Mouse (Mus musculus) myocyte (in vitro differentiated cells): ENCODE measurements around the gene Ccdc33. TPM values are rescaled to one million over a fixed set of nuclear protein-coding genes. Genes with fewer than 3 reads are reported as not detected.

Source experiments
- H3K27me3 ChIP-seq: one replicate; pipeline ENCODE4 v1.6.1; 2011; ENCODE audit not compliant: control insufficient read depth, insufficient read depth, insufficient read length
- H3K36me3 ChIP-seq: one replicate; pipeline ENCODE4 v1.6.1; 2011; ENCODE audit not compliant: control insufficient read depth, insufficient read depth
- H3K4me2 ChIP-seq: one replicate; pipeline ENCODE4 v1.6.1; 2011; ENCODE audit warnings: low read depth, control low read depth
- H3K4me3 ChIP-seq: one replicate; pipeline ENCODE4 v1.5.1; 2011; ENCODE audit warnings: mild to moderate bottlenecking, control low read depth, moderate library complexity
- H3K79me2 ChIP-seq: one replicate; pipeline ENCODE4 v1.6.1; 2011; ENCODE audit not compliant: control insufficient read depth, insufficient read depth
- H3ac ChIP-seq: one replicate; pipeline ENCODE4 v1.6.1; 2011; ENCODE audit not compliant: control insufficient read depth, insufficient read length
- CEBPB ChIP-seq: IDR thresholded peaks from 2 replicates; pipeline ENCODE4 v1.6.1; 2011; ENCODE audit warnings: mild to moderate bottlenecking, moderate library complexity; ENCODE audit not compliant: poor library complexity, insufficient read depth, severe bottlenecking
- E2F4 ChIP-seq: IDR thresholded peaks from one replicate; pipeline ENCODE4 v1.6.1; 2011; ENCODE audit warnings: mild to moderate bottlenecking, control low read depth, moderate library complexity; ENCODE audit not compliant: insufficient read depth
- MAX ChIP-seq: IDR thresholded peaks from one replicate; pipeline ENCODE4 v1.6.1; 2011; ENCODE audit warnings: low read depth, mild to moderate bottlenecking, control low read depth
- MYOD1 ChIP-seq, 3 experiments: IDR thresholded peaks; one replicate each; pipeline ENCODE4 v1.6.1; 2011; ENCODE audit warnings: control low read depth in 2 of 3, low read depth in 2 of 3, mild to moderate bottlenecking in 2 of 3, moderate library complexity in 1 of 3; ENCODE audit not compliant: insufficient read length in 2 of 3, control insufficient read depth in 1 of 3
- MYOG ChIP-seq, 3 experiments: IDR thresholded peaks; one replicate each; pipeline ENCODE4 v1.6.1; 2011; ENCODE audit warnings: control low read depth in 2 of 3, low read depth in 2 of 3, mild to moderate bottlenecking in 2 of 3; ENCODE audit not compliant: insufficient read length in 2 of 3, control insufficient read depth in 1 of 3, insufficient read depth in 1 of 3
- POLR2A ChIP-seq: IDR thresholded peaks from one replicate; pipeline ENCODE4 v1.6.1; 2011; ENCODE audit warnings: low read depth, mild to moderate bottlenecking, control low read depth, moderate library complexity; ENCODE audit not compliant: insufficient read length
- POLR2AphosphoS2 ChIP-seq: IDR thresholded peaks from one replicate; pipeline ENCODE4 v1.6.1; 2011; ENCODE audit warnings: low read depth, control low read depth; ENCODE audit not compliant: insufficient read length
- REST ChIP-seq: IDR thresholded peaks from one replicate; pipeline ENCODE4 v1.6.1; 2011; ENCODE audit warnings: mild to moderate bottlenecking, control low read depth, moderate library complexity; ENCODE audit not compliant: insufficient read depth, insufficient read length
- SRF ChIP-seq: IDR thresholded peaks from one replicate; pipeline ENCODE4 v1.6.1; 2011; ENCODE audit warnings: low read depth; ENCODE audit not compliant: control insufficient read depth, insufficient read length
- TCF12 ChIP-seq: IDR thresholded peaks from one replicate; pipeline ENCODE4 v1.6.1; 2011; ENCODE audit warnings: mild to moderate bottlenecking, control low read depth; ENCODE audit not compliant: poor library complexity, insufficient read depth, severe bottlenecking
- TCF3 ChIP-seq: IDR thresholded peaks from one replicate; pipeline ENCODE4 v1.6.1; 2011; ENCODE audit warnings: low read depth, control low read depth; ENCODE audit not compliant: insufficient read length
- USF1 ChIP-seq: IDR thresholded peaks from one replicate; pipeline ENCODE4 v1.6.1; 2011; ENCODE audit warnings: low read depth, mild to moderate bottlenecking, control low read depth, moderate library complexity
- polyA plus RNA-seq: library from polyadenylated mRNA; unstranded; fragments of >200 nt; fragmentation: generic; extraction: Trizol; gene quantifications from one replicate; pipeline ENCODE4 v1.2.1, GENCODE M21; 2012; ENCODE audit warnings: missing spikeins

Gene Ccdc33
- polyA plus RNA-seq, 1 experiment: not detected

GRCm38 (mm10) chr9:58143419-58143818 lies 24.8 kb upstream of the Ccdc33 start:
- H3K4me3 ChIP-seq: no peak overlapping the region
- H3K4me2 ChIP-seq: peak overlapping the region; percentile 61
- peak in 1 of 3 experiments; percentile 31 for TF ChIP-seq MYOG (IDR thresholded peaks at IDR 0.05; ENCODE audit: control insufficient read depth in 1 of 3, insufficient read depth in 1 of 3, insufficient read length in 2 of 3, low read depth in 2 of 3)
- peak; percentile 80 to 96 (median 95) for TF ChIP-seq MYOD1 (IDR thresholded peaks at IDR 0.05; ENCODE audit: control insufficient read depth in 1 of 3, insufficient read length in 2 of 3, low read depth in 2 of 3)
- TF ChIP-seq E2F4: no peak
- no peak for TF ChIP-seq MAX
- no peak for TF ChIP-seq TCF3
- H3K36me3 ChIP-seq: no peaks in the 10 kb centered on the region
- no peaks in the 10 kb centered on the region for H3K79me2 ChIP-seq
- H3K27me3 ChIP-seq: no peaks in the 10 kb centered on the region
- H3ac ChIP-seq: no peak overlapping the region

- Histone ChIP-seq H3K4me2 (peak overlapping the region; percentile 18), H3K4me3 (no peak overlapping the region), H3K79me2 (no peaks in the 10 kb centered on the region), H3K27me3 (no peaks in the 10 kb centered on the region), H3ac (no peak overlapping the region), H3K36me3 (no peaks in the 10 kb centered on the region)
- TF ChIP-seq MYOG (IDR thresholded peaks at IDR 0.05; ENCODE audit: control insufficient read depth in 1 of 3, insufficient read depth in 1 of 3, insufficient read length in 2 of 3, low read depth in 2 of 3) (no peak), E2F4 (no peak), SRF (no peak), USF1 (no peak), TCF3 (no peak)
Measured at GRCm38 (mm10) chr9:58139947-58140346, 21.3 kb upstream of the Ccdc33 start.

- no peak for TF ChIP-seq POLR2AphosphoS2
- TF ChIP-seq TCF3: no peak
- TF ChIP-seq E2F4: no peak
- TF ChIP-seq POLR2A: no peak
- no peak for TF ChIP-seq USF1
- no peak for TF ChIP-seq SRF
- no peak for TF ChIP-seq MAX
- TF ChIP-seq MYOD1 (IDR thresholded peaks at IDR 0.05; ENCODE audit: control insufficient read depth in 1 of 3, insufficient read length in 2 of 3, low read depth in 2 of 3): no peak
- no peak for TF ChIP-seq REST
- TF ChIP-seq CEBPB: no peak
- no peak for TF ChIP-seq MYOG (IDR thresholded peaks at IDR 0.05; ENCODE audit: control insufficient read depth in 1 of 3, insufficient read depth in 1 of 3, insufficient read length in 2 of 3, low read depth in 2 of 3)
- TF ChIP-seq TCF12: no peak
- Histone ChIP-seq H3K4me2 (no peak overlapping the region), H3K27me3 (no peaks in the 10 kb centered on the region)
Measured at GRCm38 (mm10) chr9:58135921-58136321, 17.3 kb upstream of the Ccdc33 start.

GRCm38 (mm10) chr9:58134906-58135305 lies 16.3 kb upstream of the Ccdc33 start:
- Histone ChIP-seq H3K4me3 (no peak overlapping the region), H3K79me2 (no peaks in the 10 kb centered on the region), H3ac (no peak overlapping the region), H3K27me3 (no peaks in the 10 kb centered on the region), H3K4me2 (no peak overlapping the region), H3K36me3 (no peaks in the 10 kb centered on the region)
- TF ChIP-seq USF1 (no peak), MYOD1 (IDR thresholded peaks at IDR 0.05; ENCODE audit: control insufficient read depth in 1 of 3, insufficient read length in 2 of 3, low read depth in 2 of 3) (peak in 2 of 3 experiments; percentile 26 to 47)

More at GRCm38 (mm10) chr9:58135921-58136321, 17.3 kb upstream of the Ccdc33 start:
- no peak overlapping the region for H3ac ChIP-seq
- H3K79me2 ChIP-seq: no peaks in the 10 kb centered on the region
- H3K36me3 ChIP-seq: no peaks in the 10 kb centered on the region
- H3K4me3 ChIP-seq: no peak overlapping the region

- Histone ChIP-seq H3K4me2 (no peak overlapping the region), H3K4me3 (no peak overlapping the region), H3K27me3 (no peaks in the 10 kb centered on the region), H3ac (no peak overlapping the region), H3K36me3 (no peaks in the 10 kb centered on the region), H3K79me2 (no peaks in the 10 kb centered on the region)
- TF ChIP-seq MYOG (IDR thresholded peaks at IDR 0.05; ENCODE audit: control insufficient read depth in 1 of 3, insufficient read depth in 1 of 3, insufficient read length in 2 of 3, low read depth in 2 of 3) (no peak), REST (no peak), E2F4 (no peak), POLR2A (no peak)
Measured at GRCm38 (mm10) chr9:58133893-58134884, 15.6 kb upstream of the Ccdc33 start.
